Mouse (Mus musculus): Measurements from ENCODE around the gene Dqx1.

The Dqx1 gene

DNA sequence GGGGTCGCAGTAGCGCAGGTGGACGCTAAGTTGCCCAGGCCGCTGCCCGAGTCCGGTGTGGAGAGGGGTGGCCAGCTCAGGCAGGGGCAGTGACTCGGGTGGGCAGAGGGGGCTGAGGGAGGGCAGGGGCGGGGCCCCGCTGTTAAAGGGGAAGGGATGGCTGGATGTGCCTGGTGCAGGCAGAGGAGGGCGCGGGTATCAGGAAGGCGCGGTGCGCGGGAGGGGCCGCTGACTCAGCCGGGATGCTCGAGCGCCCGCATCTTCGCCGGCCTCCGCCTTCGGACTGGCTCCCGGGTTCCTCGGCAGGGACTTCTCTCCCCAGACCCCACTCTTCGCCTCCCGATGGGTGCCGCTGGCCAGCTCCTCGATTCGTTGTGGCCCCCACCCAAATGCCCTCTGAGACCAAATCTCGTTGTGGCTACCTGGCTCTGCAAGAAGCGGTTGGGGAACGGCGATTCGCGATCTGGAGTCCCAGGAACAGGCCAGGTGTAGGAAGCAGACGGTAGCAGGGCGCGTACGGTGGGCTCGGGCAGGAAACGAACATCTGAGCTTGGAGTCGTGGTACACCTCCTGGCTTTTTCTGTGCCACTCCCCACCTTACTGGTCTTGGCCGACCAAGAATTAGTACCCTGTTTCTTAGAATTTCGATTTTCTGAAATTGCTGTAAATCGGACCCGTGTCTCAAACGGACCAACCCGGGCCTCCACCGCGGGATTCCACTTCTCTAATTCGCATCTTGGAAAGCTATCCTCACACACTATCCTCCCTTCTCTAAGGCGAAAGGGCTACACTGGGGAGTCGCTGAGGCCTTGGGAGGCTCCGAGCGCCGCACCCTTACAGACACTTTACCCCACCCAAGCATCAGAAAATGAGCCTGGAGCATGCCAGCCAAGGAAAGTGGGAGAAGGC is 12.9 kb downstream of the Dqx1 start:
- peak; percentile 45 to 74 for DNase-seq

DNA sequence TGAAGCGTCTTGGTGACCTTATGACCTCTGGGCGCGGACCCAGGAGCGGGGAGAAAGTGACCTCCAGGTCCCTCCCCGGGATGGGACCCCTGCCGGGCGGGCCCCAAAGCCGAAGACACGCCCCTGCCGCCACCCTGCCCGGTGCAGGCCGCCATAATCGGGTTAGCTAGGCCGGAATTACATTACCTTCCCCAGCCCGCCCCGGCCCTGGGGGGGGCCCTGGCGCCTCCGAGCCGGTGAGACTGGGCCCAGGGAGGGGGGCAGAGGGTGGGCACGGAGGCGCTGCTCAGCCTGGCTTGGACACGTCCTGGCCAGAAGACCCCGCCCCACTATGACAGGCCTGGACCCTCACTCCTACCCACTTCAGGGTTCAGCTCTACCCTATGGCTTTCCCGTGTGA is 13.6 kb downstream of the Dqx1 start:
- peak in 1 of 2 experiments; percentile 49 for DNase-seq

- DNase-seq = no peak
Measured at GRCm38 (mm10) chr6:83074979-83075378, 17.3 kb downstream of the Dqx1 start.

GRCm38 (mm10) chr6:83077630-83078323 is 20.1 kb downstream of the Dqx1 start, which contains the start of gene Pcgf1:
Pcgf1 (plus strand) TSS chr6:83077869.
- DNase-seq = peak in 1 of 2 experiments; percentile 68

DNA sequence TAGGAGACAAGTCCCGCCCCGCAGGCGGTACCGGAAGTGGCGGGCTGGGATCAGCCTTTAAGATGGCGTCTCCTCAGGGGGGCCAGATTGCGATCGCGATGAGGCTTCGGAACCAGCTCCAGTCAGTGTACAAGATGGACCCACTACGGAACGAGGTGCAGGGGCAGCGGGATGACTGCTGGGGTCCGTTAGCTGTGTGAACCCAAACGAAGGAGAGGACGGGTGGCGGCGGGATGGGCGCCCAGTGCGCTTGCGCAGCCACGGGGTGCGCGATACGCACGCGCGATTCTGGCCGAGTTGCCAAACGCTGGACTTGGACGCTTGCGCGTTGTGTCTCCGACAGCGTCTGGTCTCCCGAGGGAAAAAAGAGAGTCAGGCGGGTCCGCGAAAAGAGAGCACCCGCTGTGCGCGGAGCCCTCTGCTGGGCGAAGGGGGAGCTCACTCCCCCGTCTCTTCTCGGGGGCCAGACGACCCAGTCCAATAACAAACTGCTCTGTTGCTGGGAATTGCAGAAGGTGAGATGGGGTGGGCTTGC is 20.7 kb downstream of the Dqx1 start:
- peak; percentile 100 for DNase-seq

DNA sequence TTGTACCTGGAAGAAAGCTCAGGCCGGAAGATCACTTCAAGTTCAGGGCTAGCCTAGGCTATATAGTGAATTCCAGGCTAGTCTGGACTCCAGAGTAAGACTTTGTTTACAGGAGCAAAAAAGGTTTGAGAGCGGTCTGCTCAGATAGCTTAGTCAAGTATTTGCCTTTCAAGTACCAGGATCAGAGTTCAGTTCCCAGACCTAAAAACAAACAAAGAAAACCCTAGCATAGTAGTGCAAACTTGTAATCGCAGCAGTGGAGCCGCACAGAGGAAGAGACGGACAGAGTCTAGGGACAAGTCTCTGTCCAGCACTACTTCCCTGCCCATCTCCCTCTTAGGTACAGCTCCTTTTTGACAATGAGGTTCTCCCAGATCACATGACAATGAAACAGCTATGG is 22.6 kb downstream of the Dqx1 start:
- no peak for DNase-seq

- no peak for DNase-seq
Measured at GRCm38 (mm10) chr6:83083497-83083896, 25.9 kb downstream of the Dqx1 start.

- DNase-seq = no peak
Measured at GRCm38 (mm10) chr6:83084477-83084876, 26.8 kb downstream of the Dqx1 start.

DNA sequence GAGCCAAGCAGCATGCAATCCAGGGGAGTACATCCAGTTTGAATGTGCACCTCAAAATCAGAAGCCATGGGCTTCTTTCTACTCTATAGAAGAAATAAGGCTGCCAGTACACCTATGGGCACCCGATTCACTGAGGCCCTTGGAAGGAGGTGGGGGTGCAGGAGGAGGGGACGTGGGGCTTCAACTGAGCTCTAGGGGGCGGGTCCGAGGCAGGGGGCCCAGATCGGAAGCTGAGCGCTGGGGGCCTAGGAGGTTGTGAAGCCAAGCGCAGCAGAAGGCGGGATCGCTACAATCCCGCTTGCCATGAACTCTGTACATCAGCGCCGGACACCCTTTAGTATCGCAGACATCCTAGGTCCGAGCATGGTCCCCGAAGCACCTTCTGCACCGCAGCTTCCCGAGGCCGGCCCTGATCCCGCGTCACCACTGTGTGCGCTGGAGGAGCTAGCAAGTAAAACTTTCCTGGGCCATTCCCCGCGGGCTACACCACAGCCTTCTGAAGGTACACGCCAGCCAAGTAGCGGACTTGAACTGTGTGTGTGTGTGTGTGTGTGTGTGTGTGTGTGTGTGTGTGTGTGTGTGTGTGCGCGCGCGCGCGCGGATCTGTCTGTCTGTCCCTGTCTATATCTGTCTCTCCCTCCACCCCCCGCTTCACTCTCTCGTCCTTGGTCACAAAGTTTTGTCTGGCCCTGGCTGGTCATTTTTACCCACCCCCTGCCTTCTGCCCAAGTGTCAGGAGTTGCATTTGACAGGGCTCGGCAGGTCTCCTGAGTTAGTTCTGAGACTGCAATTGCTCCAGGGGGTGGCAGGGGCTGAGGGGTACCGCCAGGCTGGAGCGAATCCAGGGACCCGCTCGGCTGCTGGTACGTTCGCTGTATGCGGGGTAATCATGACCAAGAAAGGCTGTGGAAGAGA is 28.7 kb downstream of the Dqx1 start, which contains the start of gene Lbx2:
Gene Lbx2, plus strand, starts transcription at position 247 of the 915 bp plus-strand sequence.
- DNase-seq = no peak

DNA sequence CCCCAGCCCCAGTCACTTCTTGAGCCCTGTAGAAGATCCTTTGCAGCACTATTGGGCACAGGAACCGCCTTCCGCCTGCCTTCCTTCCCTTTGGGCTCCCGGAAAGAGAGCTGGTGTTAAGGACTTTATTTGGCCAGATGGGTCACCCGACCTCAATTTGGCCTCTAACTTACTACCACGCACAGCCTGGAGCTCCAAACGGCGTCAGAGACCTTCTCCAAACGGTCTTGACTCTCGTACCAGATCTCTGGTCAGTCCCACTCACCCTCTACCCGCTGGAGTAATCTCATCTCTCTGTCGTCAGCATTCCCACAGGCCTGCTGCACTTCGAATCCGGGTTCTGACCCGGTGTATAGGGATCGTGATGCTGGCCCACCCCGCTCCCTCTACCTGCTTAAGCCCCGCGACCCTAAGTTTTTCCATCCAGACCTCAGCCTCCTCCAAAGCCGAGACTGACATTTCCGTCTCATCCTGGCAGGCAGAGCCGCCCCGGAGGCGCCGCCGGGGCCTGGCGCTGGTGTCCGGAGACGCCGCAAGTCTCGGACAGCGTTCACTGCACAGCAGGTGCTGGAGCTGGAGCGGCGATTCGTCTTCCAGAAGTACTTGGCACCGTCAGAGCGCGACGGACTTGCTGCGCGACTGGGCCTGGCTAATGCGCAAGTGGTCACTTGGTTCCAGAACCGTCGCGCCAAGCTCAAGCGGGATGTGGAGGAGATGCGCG is 29.7 kb downstream of the Dqx1 start:
- DNase-seq = peak; percentile 59 to 67

DNA sequence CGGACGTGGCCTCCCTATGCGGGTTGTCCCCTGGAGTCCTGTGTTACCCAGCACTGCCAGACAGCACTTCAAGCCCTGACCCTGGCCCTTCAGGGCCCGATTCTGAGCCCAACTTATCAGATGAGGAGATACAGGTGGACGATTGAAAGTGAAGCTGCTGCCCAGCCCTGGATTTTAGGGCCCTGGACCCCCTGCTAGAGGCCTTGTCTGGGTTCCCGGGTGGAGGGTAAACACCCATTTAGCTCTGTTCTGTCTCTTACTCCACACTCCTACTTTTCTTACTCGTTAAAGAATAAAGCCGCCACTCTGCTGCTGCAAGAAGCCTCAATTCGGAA is 30.2 kb downstream of the Dqx1 start:
- DNase-seq = no peak

DNA sequence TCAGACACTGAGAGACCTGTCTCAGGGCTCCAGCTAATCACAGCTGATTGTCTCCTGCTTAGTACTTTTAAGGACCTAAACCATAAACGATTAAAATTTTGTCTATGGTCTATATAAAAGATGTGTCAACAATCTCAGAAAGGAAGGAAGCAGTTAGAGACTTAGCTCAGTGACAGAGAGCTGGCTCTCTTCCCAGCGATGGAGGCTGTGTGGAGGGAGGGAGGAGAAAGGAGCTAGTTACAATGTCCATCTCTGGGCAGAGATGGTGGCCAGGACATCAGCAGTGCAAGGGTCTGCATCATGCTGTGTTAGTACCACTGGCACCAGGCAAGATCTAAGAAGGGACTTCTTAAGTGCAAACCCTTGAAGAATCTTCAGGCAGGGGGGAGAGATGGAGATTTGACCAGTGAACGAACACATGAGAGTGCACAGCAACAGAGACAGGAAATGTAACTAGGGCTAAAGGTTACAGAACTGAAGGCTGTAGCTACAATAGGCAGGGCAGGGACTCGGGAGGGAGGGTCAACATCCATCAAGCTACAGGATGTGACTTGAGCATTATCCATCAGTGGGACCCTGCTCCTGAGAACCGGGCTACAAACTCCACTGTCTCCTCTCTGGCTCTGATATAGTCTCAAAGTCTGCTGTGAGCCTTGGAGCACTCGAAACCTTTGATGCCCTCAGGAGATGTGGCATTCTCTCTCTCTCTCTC is 34.9 kb downstream of the Dqx1 start:
- DNase-seq = no peak

DNA sequence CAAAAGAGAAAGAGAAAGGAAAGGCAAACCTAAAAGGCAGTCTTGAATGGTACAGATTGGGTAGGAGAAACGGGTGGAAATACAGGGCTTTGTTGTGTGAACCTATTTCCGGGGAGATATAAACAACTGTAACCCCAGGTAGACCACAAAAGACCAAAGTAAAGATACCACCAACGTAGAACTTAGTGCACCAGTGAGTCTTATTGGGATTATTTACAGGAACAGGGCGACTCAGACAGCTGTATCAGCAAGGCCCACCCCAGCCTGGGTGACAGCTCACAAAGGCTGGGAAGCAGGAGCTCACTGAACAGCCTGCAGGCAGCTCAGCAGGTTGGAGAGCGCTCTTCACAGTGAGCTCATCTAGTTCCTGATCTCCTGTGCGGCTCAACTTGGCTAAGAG is 38.3 kb downstream of the Dqx1 start:
- DNase-seq = no peak

DNA sequence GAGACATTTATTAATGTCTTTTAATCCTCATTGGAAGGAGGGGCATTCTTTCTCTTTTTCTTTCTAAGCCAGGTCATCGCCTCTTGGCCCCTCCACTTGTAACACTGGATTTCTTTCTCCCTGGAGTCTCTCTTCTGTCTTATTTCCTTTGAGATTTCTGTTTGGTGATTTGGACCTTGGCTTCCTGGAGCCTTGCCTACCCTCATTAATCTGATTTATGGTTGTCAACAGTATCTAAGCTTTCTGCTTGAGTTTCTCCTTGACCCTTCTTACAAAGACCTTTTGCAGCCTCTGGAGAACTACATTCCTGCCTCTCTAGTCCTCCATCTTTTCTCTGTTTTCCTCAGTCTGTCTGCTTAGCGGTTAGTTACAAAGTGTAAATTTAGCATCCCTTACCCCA is 40.8 kb downstream of the Dqx1 start:
- DNase-seq = no peak

DNA sequence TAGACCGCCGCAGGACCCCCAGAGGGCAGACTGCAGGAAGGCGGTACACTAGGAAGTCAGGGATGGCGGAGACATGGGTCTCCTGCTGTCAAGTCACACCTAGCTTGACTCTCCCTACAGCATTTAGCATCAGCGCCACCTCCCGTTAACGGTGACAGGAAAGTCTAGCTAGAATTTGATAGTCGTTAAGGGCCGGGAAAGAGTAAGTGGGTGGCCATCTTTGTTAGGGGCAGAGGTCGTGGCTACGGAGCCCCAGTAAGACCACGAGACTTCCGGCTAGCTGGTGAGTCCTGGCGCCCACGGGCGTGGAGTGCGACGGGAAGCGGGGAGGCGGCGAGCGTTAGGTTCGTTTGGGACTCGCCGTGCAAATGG is 43.7 kb downstream of the Dqx1 start, which contains the start of the genes Ccdc142 and Gm42688:
Gene Ccdc142, plus strand, starts transcription at position 286 of the 372 bp plus-strand sequence.
Gene Gm42688, plus strand, starts transcription at position 302 of the 372 bp plus-strand sequence.
- DNase-seq = peak; percentile 92 to 93

DNA sequence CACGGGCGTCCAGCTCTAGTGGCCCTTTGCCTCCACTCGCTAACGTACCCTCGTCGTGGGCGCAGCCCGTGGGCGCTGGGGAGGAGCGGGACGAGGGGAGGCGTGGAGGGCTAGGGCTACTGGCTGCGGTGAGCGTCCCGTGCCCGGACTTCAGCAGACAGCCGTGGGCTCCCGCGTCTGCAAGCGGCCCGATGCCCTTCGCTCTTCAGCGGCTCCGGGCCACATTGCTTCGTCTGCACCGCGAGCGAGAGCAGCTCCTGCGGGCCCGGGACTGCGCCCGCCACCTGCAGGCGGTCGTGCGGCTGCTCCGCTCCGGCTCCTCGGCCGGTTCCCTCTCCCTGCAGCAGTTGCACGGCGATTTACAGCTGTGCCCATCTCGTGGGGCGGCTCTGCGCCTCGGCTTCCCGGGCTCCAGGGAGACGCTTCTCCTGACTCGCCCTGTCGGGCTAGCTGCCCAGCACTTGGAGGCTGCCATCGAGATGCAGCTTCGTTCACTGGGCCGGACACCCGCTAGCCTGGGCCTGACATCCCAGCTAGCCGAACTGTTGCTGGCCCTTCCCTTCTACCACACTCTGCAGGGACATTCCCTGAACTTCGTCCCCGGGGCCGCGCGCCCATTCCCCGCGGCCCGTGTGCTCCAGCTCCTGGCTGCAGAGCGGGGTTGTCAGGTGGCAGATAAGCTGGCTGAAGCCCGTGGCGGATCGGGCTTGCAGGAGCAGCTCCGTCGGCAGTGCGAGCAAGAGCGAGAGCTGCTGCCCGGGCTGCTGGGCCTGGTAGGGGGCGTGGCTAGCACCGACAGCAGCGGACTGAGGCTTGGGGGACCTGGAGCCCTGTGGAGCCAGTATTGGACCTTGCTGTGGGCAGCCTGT is 44.3 kb downstream of the Dqx1 start:
- peak; percentile 72 to 74 for DNase-seq

GRCm38 (mm10) chr6:83103130-83103650 is 45.5 kb downstream of the Dqx1 start:
- no peak for DNase-seq

DNA sequence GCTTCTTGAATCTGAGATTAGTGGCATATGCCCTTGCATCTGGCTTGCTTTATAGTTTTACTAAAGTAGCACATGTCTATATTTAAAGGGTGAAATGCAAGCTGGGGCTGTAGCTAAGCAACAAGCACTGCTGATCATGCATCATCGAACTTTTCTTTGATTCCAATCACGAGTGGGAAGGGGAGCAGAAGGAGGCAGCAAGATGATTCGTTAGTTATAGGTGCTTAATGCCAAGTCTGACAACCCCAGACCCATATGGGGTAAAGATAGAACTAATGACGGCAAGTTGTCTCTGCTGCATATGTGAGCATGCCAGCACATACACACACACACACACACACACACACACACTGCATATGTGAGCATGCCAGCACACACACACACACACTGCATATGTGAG is 46.5 kb downstream of the Dqx1 start:
- no peak for DNase-seq

DNA sequence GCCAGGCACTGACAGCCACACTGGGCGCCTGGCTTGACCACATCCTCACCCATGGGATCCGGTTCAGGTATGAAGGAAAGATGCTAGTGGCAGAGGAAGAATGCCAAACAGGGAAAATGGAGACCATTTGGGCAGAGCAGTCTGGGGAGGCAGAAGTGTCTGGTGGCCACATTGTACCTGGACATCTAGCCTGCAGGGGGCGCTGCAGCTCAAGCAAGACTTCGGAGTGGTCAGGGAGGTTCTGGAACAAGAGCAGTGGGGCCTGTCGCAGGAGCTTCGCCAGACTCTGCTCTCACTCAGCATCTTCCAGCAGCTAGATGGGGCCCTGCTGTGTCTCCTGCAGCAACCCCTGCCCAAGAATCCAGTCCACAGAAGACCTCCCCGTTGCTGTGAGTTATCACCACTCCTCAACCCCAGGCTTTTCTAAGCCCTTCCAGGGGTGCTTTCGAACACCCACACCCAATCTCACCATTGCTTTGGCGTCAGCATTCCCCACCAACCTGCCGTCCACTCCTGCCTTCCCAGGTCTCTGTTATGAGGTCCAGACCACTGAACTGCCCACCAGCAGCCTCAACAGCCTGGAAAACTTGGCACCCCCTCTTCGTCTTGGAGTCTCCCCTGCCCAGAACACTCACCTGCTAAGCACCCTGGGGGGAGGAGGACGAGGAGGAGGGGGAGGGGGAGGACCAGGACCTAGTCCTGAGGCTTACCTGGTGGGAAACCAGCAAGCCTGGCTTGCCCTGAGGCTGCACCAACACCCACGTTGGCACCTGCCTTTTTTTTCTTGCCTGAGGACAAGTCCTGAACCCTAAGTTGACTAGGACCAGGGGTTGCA is 50.1 kb downstream of the Dqx1 start:
- peak; percentile 88 to 91 for DNase-seq

Measured in cerebellum, postnatal 10 days (tissue).